Mouse (Mus musculus) hindbrain, embryonic 11.5 days (tissue): ENCODE results near the gene Obp2b. TPM values are rescaled to one million over a fixed set of nuclear protein-coding genes. Genes with fewer than 3 reads are reported as not detected.
"Not testable (repeated sequence)": the region's sequence is repeated elsewhere in the genome, so short reads cannot be mapped to it uniquely, and the experiment has no call there.

Experiments
- ATAC-seq: fragments of 200-750 bp; cut with Nextera tagmentation; 2 replicates; pipeline ENCODE4 v1.8.0; 2017; ENCODE audit warnings: mild to moderate bottlenecking, moderate TSS enrichment, moderate library complexity; ENCODE audit not compliant: low FRiP score
- DNase-seq: peaks from one replicate; pipeline ENCODE4 v3.0.0-alpha.2; 2015; ENCODE audit warnings: low spot score
- H3K27ac ChIP-seq: fragments of 300-500 bp; sonication (generic); 2 replicates; pipeline ENCODE4 v1.5.1; 2014; ENCODE audit warnings: mild to moderate bottlenecking, low read depth, low read length
- H3K27me3 ChIP-seq: fragments of 300-500 bp; sonication (generic); 2 replicates; pipeline ENCODE4 v1.6.1; 2014; ENCODE audit warnings: mild to moderate bottlenecking, low read length, moderate library complexity, mixed read lengths; ENCODE audit not compliant: control insufficient read depth, insufficient read depth
- H3K36me3 ChIP-seq: fragments of 300-500 bp; sonication (generic); 2 replicates; pipeline ENCODE4 v1.6.1; 2014; ENCODE audit warnings: mild to moderate bottlenecking, low read length, moderate library complexity, mixed read lengths; ENCODE audit not compliant: control insufficient read depth, insufficient read depth
- H3K4me1 ChIP-seq: fragments of 300-500 bp; sonication (generic); replicated peaks from 2 replicates; pipeline ENCODE4 v1.6.1; 2014; ENCODE audit warnings: low read length, mixed read lengths; ENCODE audit not compliant: control insufficient read depth, insufficient read depth
- H3K4me2 ChIP-seq: fragments of 300-500 bp; sonication (generic); replicated peaks from 2 replicates; pipeline ENCODE4 v1.6.1; 2014; ENCODE audit warnings: mild to moderate bottlenecking, low read depth, low read length
- H3K4me3 ChIP-seq: fragments of 300-500 bp; sonication (generic); 2 replicates; pipeline ENCODE4 v1.5.1; 2014; ENCODE audit warnings: low read depth, low read length
- H3K9ac ChIP-seq: fragments of 300-500 bp; sonication (generic); 2 replicates; pipeline ENCODE4 v1.6.1; 2014; ENCODE audit warnings: low read depth, low read length
- H3K9me3 ChIP-seq: fragments of 300-500 bp; sonication (generic); 2 replicates; pipeline ENCODE4 v1.6.1; 2016; ENCODE audit warnings: low read length; ENCODE audit not compliant: control insufficient read depth
- WGBS: fragments of 180-500 bp; shearing (Covaris S2); extraction: QIAGEN DNeasy Blood & Tissue Kit; methylation state at CpG from one replicate; pipeline ENCODE4 v1.1.7; 2014; 5-methylcytosine and 5-hydroxymethylcytosine counted together
- polyA plus RNA-seq: library from polyadenylated mRNA; unstranded; fragments of >200 nt; fragmentation: Nextera tagmentation; extraction: Ambion mirVana; gene quantifications from 2 replicates; pipeline ENCODE4 v1.2.1, GENCODE M21; 2014

Obp2b gene
- polyA plus RNA-seq, 1 experiment from 2014 or later = not detected

- not testable (repeated sequence) for H3K9me3 ChIP-seq, DNase-seq, H3K4me1 ChIP-seq, H3K27me3 ChIP-seq, H3K4me3 ChIP-seq, ATAC-seq, H3K9ac ChIP-seq, H3K4me2 ChIP-seq, H3K36me3 ChIP-seq, H3K27ac ChIP-seq
- WGBS = 92% methylated on average over 1 of the region's 1 CpGs
These were observed 27.8 kb upstream of the Obp2b start for GRCm38 (mm10) chr2:25709056-25709455.

- not testable (repeated sequence) for H3K9ac ChIP-seq, ATAC-seq
- WGBS = 71% methylated on average over 2 of the region's 2 CpGs
These were observed 27.0 kb upstream of the Obp2b start for GRCm38 (mm10) chr2:25709791-25710190.

GRCm38 (mm10) chr2:25711641-25712040 lies 25.2 kb upstream of the Obp2b start:
- H3K27ac ChIP-seq, H3K4me3 ChIP-seq, H3K9ac ChIP-seq, H3K4me2 ChIP-seq, H3K4me1 ChIP-seq, ATAC-seq, DNase-seq, H3K27me3 ChIP-seq, H3K36me3 ChIP-seq, H3K9me3 ChIP-seq: not testable (repeated sequence)
- WGBS = 31% methylated on average over 3 of the region's 3 CpGs

More at GRCm38 (mm10) chr2:25709791-25710190, 27.0 kb upstream of the Obp2b start:
- H3K4me3 ChIP-seq, H3K36me3 ChIP-seq, H3K27ac ChIP-seq, H3K4me1 ChIP-seq, H3K27me3 ChIP-seq, DNase-seq, H3K4me2 ChIP-seq, H3K9me3 ChIP-seq: not testable (repeated sequence)

GRCm38 (mm10) chr2:25717222-25717621 lies 19.6 kb upstream of the Obp2b start:
- no peaks in the 10 kb centered on the region for H3K9me3 ChIP-seq
- H3K9ac ChIP-seq = no peak overlapping the region
- no peaks in the 10 kb centered on the region for H3K27me3 ChIP-seq
- DNase-seq (no peak), ATAC-seq (no peak)
- H3K4me3 ChIP-seq = no peak overlapping the region
- no peak overlapping the region for H3K27ac ChIP-seq
- H3K4me1 ChIP-seq = no peaks in the 10 kb centered on the region
- H3K4me2 ChIP-seq = no peak overlapping the region
- no peaks in the 10 kb centered on the region for H3K36me3 ChIP-seq

GRCm38 (mm10) chr2:25733199-25733930 lies 3.4 kb upstream of the Obp2b start:
- Histone ChIP-seq H3K27me3 (no peaks in the 10 kb centered on the region), H3K9ac (no peak overlapping the region), H3K9me3 (no peaks in the 10 kb centered on the region), H3K36me3 (no peaks in the 10 kb centered on the region), H3K4me3 (no peak overlapping the region), H3K4me2 (no peak overlapping the region), H3K4me1 (no peaks in the 10 kb centered on the region), H3K27ac (no peak overlapping the region)
- ATAC-seq = no peak
- 73% methylated on average over 2 of the region's 2 CpGs for WGBS
- DNase-seq = no peak

- H3K27me3 ChIP-seq = no peaks in the 10 kb centered on the region
- DNase-seq = no peak
- H3K4me3 ChIP-seq = no peak overlapping the region
- no peaks in the 10 kb centered on the region for H3K9me3 ChIP-seq
- no peak overlapping the region for H3K9ac ChIP-seq
- H3K36me3 ChIP-seq = no peaks in the 10 kb centered on the region
- no peak for ATAC-seq
- H3K4me1 ChIP-seq = no peaks in the 10 kb centered on the region
- 74% methylated on average over 1 of the region's 1 CpGs for WGBS
- H3K4me2 ChIP-seq = no peak overlapping the region
- H3K27ac ChIP-seq = no peak overlapping the region
These were observed 4.9 kb downstream of the Obp2b start for GRCm38 (mm10) chr2:25741671-25742070.

GRCm38 (mm10) chr2:25754201-25754600 lies 17.4 kb downstream of the Obp2b start:
- no peak for DNase-seq
- no peak overlapping the region for H3K4me2 ChIP-seq
- no peak overlapping the region for H3K27ac ChIP-seq
- H3K36me3 ChIP-seq = no peaks in the 10 kb centered on the region
- H3K4me1 ChIP-seq = no peaks in the 10 kb centered on the region
- 93% methylated on average over 1 of the region's 1 CpGs for WGBS
- H3K9me3 ChIP-seq = no peaks in the 10 kb centered on the region
- H3K27me3 ChIP-seq = no peaks in the 10 kb centered on the region
- no peak overlapping the region for H3K4me3 ChIP-seq
- H3K9ac ChIP-seq = no peak overlapping the region
- ATAC-seq = no peak

- H3K9me3 ChIP-seq = no peaks in the 10 kb centered on the region
- H3K4me2 ChIP-seq = no peak overlapping the region
- DNase-seq (no peak), ATAC-seq (no peak)
- H3K9ac ChIP-seq = no peak overlapping the region
- H3K27ac ChIP-seq = no peak overlapping the region
- no peaks in the 10 kb centered on the region for H3K4me1 ChIP-seq
- 61% methylated on average over 4 of the region's 4 CpGs for WGBS
- no peaks in the 10 kb centered on the region for H3K27me3 ChIP-seq
- H3K36me3 ChIP-seq = no peaks in the 10 kb centered on the region
- H3K4me3 ChIP-seq = no peak overlapping the region
These were observed 21.3 kb downstream of the Obp2b start for GRCm38 (mm10) chr2:25758064-25758625.

- no peaks in the 10 kb centered on the region for H3K36me3 ChIP-seq
- no peaks in the 10 kb centered on the region for H3K9me3 ChIP-seq
- no peaks in the 10 kb centered on the region for H3K4me1 ChIP-seq
- no peak within 1 kb of the TSS for H3K27ac ChIP-seq
- H3K27me3 ChIP-seq = no peaks in the 10 kb centered on the region
- DNase-seq = no peak
- 58% methylated on average over 2 of the region's 2 CpGs for WGBS
- ATAC-seq = no peak
- no peak within 1 kb of the TSS for H3K9ac ChIP-seq
- no peak within 1 kb of the TSS for H3K4me2 ChIP-seq
- H3K4me3 ChIP-seq = no peak within 1 kb of the TSS
These were observed 28.5 kb downstream of the Obp2b start, which contains the start of gene Lcn3 for GRCm38 (mm10) chr2:25765269-25765668. Gene Lcn3, plus strand, starts transcription at chr2:25765569.
